Mouse (Mus musculus) olfactory bulb, adult 2 months (tissue): Measurements from ENCODE around the gene Sdc3.

Experiments
- CTCF ChIP-seq: fragments of 200-500 bp; IDR thresholded peaks from 2 replicates; pipeline ENCODE4 v1.5.1; 2012; ENCODE audit warnings: low read depth, mild to moderate bottlenecking, low read length, moderate library complexity; ENCODE audit not compliant: insufficient read depth
- POLR2A ChIP-seq: fragments of 200-500 bp; IDR thresholded peaks from 2 replicates; pipeline ENCODE4 v1.6.1; 2012; ENCODE audit warnings: mild to moderate bottlenecking, low read depth, low read length, moderate library complexity; ENCODE audit not compliant: insufficient read depth

- TF ChIP-seq CTCF = no peak
- no peak for TF ChIP-seq POLR2A
Measured at GRCm38 (mm10) chr4:130800147-130800546, 7.8 kb downstream of the Sdc3 start.
